In the genomic region with DNA sequence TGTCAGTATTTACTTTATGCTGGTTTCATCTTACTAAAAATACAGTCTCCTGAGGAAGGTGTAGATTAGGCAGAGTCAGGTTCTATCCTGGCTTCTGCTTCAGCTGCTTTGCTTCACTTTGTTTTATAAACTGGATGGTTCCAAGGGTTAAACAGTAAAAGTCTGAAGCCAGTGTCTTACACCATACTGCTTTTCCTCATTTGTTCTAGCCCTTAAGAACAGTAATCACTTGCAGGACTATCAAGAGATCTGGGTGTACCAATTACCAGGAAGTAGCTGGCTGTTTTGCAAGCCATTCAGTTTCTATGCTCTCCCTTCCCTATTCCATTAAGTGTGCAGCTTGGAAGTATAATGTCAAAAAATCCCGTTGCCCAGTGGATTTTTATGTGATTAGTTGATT, we compare ENCODE assay signal across 21 mouse cellular contexts. TPM values are rescaled to one million over a fixed set of nuclear protein-coding genes. Genes with fewer than 3 reads are reported as not detected.
"Had no signal": no experiment of that assay in that cellular context is flagged by ENCODE, and none has a peak within 500 bp of the region (broad histone marks: within the 10 kb centered on the region; RNA-seq: fewer than 3 reads in every experiment).

No protein-coding gene starts in this region.

- H3K9ac ChIP-seq: liver, embryonic 13.5 days; liver, embryonic 15.5 days; liver, postnatal 0 days; lung, embryonic 14.5 days; midbrain, embryonic 12.5 days; neural tube, embryonic 12.5 days had no signal

- H3K27me3 ChIP-seq: neural tube, embryonic 12.5 days had no signal

- H3K4me2 ChIP-seq: liver, embryonic 13.5 days; liver, embryonic 15.5 days; lung, embryonic 14.5 days; midbrain, embryonic 12.5 days; neural tube, embryonic 12.5 days had no signal

- H3K4me1 ChIP-seq: liver, embryonic 15.5 days; neural tube, embryonic 12.5 days had no signal

- H3K9me3 ChIP-seq: liver, embryonic 13.5 days; liver, embryonic 15.5 days; midbrain, embryonic 10.5 days; midbrain, embryonic 12.5 days; neural tube, embryonic 12.5 days had no signal

- DNase-seq: liver, embryonic 13.5 days; liver, postnatal 0 days; lung, embryonic 14.5 days; lung, postnatal 14 days; lung, postnatal 36 days; midbrain, embryonic 14.5 days; right cerebral cortex, postnatal 14 days; spleen, adult 18-20 months; thymus, adult 2 months; thymus, postnatal 25 days had no signal

- H3K27ac ChIP-seq: liver, embryonic 13.5 days; liver, embryonic 15.5 days; macrophage; midbrain, embryonic 10.5 days; midbrain, embryonic 12.5 days; neural tube, embryonic 12.5 days had no signal

- ATAC-seq: liver, postnatal 0 days had no signal

- H3K36me3 ChIP-seq: liver, embryonic 13.5 days; liver, embryonic 15.5 days; midbrain, embryonic 10.5 days; midbrain, embryonic 12.5 days; neural tube, embryonic 12.5 days had no signal

- H3K4me3 ChIP-seq: liver, embryonic 13.5 days; liver, embryonic 15.5 days; midbrain, embryonic 10.5 days; midbrain, embryonic 12.5 days; neural tube, embryonic 12.5 days had no signal

RNA-seq across cellular contexts. Expression of gene Mogat1, which starts 3.7 kb away (rescaled TPM):
- total RNA-seq: megakaryocyte, adult 5-6 weeks; megakaryocyte-erythroid progenitor cell, adult 5-6 weeks; monocyte, adult 5-6 weeks; neutrophil, adult 5-6 weeks had no signal
- polyA plus RNA-seq: liver, embryonic 13.5 days; liver, embryonic 15.5 days; liver, postnatal 0 days; lung, embryonic 14.5 days; lung, embryonic 16.5 days; macrophage; midbrain, embryonic 12.5 days; stomach, embryonic 14.5 days had no signal

RNA-seq across cellular contexts. Expression of gene BC035947, which starts 4.8 kb away (rescaled TPM):
- total RNA-seq: megakaryocyte, adult 5-6 weeks; megakaryocyte-erythroid progenitor cell, adult 5-6 weeks; monocyte, adult 5-6 weeks; neutrophil, adult 5-6 weeks had no signal
- polyA plus RNA-seq: liver, embryonic 13.5 days; liver, postnatal 0 days; macrophage; thymus, adult 2 months had no signal
